Mouse (Mus musculus): ENCODE results near the gene Ube2o.

Ube2o gene

GRCm38 (mm10) chr11:116536685-116537084, 44.6 kb downstream of the Ube2o start:
- DNase-seq = no peak

DNA sequence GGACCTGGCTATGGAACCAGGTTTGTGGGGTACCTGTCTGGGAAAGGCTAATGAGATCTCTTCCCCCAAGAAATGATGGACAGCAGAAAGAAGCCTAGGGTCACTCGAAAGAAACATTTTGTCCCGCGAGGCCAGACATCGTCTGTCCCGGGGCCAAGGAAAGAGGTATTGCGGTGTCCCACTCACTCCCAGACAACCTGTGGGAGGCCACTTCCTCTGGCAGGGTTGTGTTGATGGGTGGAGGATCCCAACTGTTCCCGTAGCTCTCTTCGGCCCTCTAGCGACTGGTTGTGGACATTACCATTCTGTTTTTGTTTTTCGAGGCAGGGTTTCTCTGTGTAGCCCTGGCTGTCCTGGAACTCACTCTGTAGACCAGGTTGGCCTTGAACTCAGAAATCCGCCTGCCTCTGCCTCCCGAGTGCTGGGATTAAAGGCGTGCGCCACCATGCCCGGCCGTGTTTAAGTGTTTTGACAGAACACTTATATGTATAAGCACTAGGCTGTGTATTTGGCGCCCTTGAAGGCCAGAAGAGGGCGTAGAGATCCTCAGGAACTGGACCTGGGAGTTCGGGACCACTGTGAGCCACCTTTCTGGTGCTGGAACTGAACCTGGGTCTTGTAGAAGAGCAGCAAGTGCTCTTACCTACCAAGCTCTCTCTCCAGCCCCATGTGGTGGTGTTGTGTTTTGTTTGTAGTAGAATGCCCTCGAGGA, 46.9 kb downstream of the Ube2o start:
- DNase-seq = peak; percentile 58

DNA sequence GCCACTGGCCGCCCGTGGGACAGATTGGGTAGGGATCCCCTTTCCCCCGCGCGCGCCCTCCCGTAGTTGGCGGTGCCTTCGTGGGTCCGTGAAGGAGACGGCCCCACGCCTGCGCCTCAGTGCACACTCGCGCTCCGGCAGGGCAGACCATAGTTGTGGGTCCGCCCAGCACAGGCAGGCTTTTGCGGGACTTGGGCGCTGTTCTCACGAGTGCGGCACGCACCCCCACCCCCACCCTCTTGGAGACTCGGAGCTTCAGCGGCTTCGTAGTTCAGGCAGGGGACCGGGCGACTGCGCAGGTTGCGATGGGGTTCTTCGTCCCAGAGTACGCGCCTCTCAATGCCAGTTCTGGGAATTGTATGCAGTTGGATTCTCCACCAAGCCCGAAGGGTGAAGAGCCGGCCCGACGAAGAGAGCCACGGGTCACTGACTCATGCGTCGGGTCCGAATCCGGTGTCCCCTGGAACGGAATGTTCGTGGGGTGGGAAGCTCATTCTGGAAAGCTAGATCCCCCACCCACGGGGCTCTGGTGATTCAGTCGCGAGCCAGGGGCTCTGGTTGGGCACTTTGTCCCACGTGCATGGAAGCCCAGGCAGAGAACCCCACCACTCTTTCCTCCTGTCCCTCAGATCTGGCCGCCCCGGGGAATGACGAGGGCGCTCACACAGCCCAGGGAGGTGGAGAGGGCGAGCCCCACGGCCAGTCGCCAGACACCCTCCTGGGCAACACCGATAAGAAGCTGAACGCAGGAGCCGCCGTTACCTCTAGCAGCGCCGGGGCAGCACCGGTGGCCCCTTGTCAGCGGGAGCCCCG, 47.7 kb downstream of the Ube2o start:
- DNase-seq = no peak

- peak; percentile 47 for DNase-seq
These were observed 48.4 kb downstream of the Ube2o start for GRCm38 (mm10) chr11:116532810-116533338.

GRCm38 (mm10) chr11:116532262-116532809, 48.9 kb downstream of the Ube2o start:
- no peak for DNase-seq

GRCm38 (mm10) chr11:116531371-116532191, 49.7 kb downstream of the Ube2o start:
- no peak for DNase-seq

GRCm38 (mm10) chr11:116530187-116531147, 50.8 kb downstream of the Ube2o start, which contains the start of gene Sphk1:
TSS of gene Sphk1 (plus strand) at chr11:116530925.
- DNase-seq = no peak

GRCm38 (mm10) chr11:116528636-116529320, 52.5 kb downstream of the Ube2o start:
- DNase-seq = no peak

- no peak for DNase-seq
These were observed 57.5 kb downstream of the Ube2o start for GRCm38 (mm10) chr11:116523699-116524189.

GRCm38 (mm10) chr11:116522886-116523698, 58.2 kb downstream of the Ube2o start:
- DNase-seq = no peak

GRCm38 (mm10) chr11:116522046-116522445, 59.2 kb downstream of the Ube2o start:
- DNase-seq = no peak

DNA sequence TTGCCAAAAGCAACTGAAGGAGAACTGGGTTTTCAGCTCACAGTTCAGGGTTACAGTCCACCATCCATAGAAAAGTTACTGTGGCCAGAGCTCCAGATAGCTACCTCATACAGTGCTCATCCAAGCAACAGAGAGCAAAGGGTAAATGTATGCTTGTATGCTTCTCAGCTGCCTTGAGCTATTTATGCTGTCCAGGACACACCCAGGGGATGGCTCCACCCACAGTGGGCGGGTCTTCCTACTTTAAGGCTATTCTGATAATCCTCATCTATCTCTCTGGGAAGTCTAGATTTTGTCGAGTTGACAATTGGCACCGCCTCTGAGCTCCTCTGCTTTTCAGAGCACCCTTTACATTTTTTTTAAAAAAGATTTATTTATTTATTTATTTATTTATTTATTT, 60.1 kb downstream of the Ube2o start:
- DNase-seq = no peak

DNA sequence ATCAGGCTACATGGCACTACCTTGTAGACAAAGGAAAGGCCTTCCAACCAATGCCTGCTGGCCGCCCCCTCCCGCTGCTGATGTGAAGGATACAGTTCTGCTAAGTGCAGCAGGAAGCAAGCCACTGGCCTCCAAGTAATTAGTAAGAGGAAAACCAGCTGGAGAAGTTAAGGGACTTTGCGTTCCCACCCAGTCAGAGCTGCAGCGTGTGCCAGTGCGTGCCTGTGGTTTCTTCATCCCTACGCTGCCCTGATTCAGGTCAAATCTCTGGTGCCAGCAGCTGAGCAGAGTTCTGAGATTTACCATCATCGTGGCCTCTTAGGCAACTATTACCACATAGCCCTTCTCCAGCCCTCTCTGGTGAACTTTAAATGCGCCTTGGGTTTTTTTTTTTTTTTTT, 62.8 kb downstream of the Ube2o start:
- no peak for DNase-seq

DNA sequence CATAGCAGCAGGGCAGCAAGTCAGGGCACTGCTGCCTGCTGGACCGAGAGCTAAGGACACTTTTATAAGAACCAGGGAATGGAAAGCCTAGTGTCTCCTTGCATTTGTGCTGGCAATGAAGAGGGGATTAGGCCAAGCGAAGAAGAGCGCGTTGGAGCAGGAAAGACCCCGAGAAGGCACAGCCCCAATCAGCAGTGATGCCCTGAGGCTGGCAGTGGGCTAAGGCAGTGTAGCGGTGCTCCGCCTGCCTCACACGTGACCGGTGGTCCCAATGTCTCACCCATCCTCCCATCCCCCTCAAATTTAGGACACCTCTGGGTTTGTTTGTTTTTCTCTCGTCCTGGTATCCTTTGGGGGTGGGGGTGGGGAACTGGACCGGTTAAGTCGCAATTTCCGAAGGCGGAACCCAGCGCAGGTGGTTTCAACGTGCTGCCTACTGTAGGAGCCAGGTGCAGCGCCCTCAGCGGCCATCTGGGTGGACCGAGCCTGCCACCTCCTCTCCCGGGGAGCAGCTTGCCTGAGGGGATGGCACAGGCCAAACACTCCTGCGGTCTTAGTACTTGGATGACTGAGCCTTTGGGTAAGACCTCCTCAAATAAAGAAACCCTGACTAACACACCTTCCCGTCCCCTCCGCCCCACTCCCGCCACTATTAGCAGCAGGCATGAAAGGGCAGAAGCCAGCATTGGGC, 65.8 kb downstream of the Ube2o start:
- DNase-seq = no peak

GRCm38 (mm10) chr11:116513531-116514038, 67.7 kb downstream of the Ube2o start:
- no peak for DNase-seq

- no peak for DNase-seq
These were observed 68.3 kb downstream of the Ube2o start for GRCm38 (mm10) chr11:116512987-116513386.

DNA sequence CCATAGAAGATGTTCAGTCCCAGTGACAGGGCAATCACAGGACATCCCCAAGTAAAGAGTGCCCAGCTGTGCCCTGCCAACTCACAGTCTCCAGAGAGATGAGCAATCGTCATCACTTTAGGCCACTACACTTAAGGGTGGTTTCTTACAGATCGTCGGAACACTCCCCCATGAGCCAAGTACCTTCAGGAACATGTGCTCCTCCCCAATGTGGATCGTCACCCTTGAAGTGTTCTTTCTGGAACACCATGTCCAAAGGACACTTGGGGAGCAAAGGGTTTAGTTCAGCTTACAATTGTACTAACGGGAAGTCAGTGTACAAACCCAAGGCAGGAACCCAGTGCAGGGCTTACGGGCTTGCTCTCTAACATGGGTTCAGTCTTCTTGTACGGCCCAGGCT, 69.1 kb downstream of the Ube2o start:
- no peak for DNase-seq

GRCm38 (mm10) chr11:116511301-116511868, 69.9 kb downstream of the Ube2o start:
- no peak for DNase-seq

DNA sequence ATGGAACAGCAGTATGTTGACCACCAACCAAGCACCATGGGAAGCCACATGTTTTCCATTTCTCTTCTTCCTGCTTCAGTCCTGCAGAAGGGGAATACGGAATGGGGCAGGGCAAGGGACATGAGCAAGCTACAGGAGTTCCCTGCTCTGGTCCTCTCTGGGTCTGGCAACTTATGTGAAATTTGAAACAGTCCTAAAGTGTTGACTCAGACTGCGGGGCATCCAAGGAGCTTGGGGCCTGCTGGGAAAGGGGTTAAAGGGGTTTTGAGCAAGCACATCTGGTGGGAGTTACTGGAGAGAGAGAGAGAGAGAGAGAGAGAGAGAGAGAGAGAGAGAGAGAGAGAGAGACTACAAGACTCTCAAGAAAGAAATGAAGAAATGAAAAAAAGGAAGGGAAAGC, 72.6 kb downstream of the Ube2o start:
- DNase-seq = no peak

Data from thymus, postnatal 14 days (tissue).